Mouse (Mus musculus) small intestine, adult 2 months (tissue): ENCODE data around the gene Thap4.

ENCODE experiments used
- CTCF ChIP-seq: fragments of 200-500 bp; IDR thresholded peaks from 2 replicates; pipeline ENCODE4 v1.5.1; 2012; ENCODE audit warnings: low read depth, mild to moderate bottlenecking, control low read depth, inconsistent platforms, low read length, moderate library complexity, mixed read lengths; ENCODE audit not compliant: insufficient replicate concordance, insufficient read length; ENCODE audit errors: extremely low read depth
- POLR2A ChIP-seq: fragments of 200-500 bp; IDR thresholded peaks from 2 replicates; pipeline ENCODE4 v1.6.1; 2012; ENCODE audit warnings: low read depth, mild to moderate bottlenecking, control low read depth, inconsistent platforms, low read length, moderate library complexity

GRCm38 (mm10) chr1:93703472-93704048, 51.1 kb downstream of the Thap4 start:
- TF ChIP-seq CTCF (no peak), POLR2A (no peak)
